Mouse (Mus musculus) bone marrow, adult 2 months (tissue): ENCODE data around the gene Csrnp3.

Experiments used
- CTCF ChIP-seq: fragments of 200-500 bp; IDR thresholded peaks from 2 replicates; pipeline ENCODE4 v1.5.1; 2011; ENCODE audit warnings: low read length, control low read depth; ENCODE audit not compliant: control insufficient read depth, insufficient read depth
- POLR2A ChIP-seq: fragments of 200-500 bp; IDR thresholded peaks from 2 replicates; pipeline ENCODE4 v1.6.1; 2011; ENCODE audit warnings: low read depth, mild to moderate bottlenecking, control low read depth, low read length, borderline replicate concordance; ENCODE audit not compliant: control insufficient read depth

DNA sequence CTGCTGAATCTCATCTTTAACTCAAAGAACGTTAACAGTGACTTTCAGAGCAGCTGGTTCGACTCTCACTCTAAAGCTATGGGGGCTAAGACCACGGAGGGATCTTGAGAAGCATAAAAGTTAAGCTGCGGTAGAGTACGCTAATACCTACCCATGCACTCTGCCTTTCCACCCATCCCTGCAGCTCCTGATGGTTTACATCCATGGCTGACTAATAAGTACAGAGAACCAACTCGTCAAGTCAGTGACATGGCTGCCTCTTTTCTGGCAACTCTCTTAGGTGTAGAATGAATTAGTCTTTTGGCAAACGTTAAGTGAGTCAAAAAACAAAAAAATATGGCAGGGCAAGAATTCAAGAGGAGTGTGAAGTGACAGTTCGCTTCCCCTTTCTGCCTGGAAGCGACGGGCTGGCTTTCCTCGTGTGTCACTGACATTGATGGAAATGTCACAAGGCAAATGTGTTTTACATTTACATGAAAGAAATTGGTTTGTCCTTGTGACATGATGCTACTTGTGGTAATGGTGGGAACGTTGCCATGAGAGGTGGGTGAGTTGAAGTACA lies 19.3 kb downstream of the Csrnp3 start:
- no peak for TF ChIP-seq CTCF
- no peak for TF ChIP-seq POLR2A
